Mouse (Mus musculus): ENCODE measurements around the gene Fbxw11.

Fbxw11 gene

DNA sequence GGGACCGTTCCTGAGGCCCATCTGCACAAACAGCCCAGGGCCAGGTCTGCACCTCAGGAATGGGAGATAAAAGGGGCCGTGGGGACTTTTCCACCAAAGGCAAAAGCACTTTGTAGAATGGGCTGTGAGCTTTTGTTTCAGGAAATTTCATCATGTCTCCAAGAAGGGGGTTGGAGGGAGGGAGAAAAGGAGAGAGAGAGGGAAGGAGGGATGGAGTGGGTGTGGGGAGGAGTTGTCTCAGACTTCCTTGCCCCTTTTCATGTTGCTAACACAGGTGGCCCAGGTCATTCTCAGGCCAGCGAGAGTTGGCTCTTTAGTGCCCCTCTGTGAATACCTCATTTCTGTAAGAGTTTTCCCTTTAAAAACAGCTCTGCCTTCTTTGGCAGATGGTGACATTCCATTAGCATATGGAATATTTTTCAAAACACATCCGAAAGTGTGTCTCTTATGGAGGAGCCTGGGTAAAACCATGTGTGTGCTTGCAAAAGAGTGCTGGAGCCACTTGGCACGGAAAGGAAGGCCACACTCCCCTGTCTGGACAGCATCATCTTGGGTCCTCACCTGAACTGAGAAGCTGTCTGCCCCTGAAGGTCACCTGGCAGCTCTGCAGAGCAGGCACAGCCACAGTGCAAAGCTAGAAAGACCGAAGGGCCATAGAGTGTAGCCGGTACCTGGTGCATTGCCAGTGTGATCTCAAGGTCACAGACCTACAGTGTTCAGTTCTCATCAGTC, 109.5 kb downstream of the Fbxw11 start:
- no peak for DNase-seq (ENCODE audit: low spot score)

- no peak for DNase-seq (ENCODE audit: low spot score)
These were observed 110.0 kb downstream of the Fbxw11 start for GRCm38 (mm10) chr11:32752595-32752885.

DNA sequence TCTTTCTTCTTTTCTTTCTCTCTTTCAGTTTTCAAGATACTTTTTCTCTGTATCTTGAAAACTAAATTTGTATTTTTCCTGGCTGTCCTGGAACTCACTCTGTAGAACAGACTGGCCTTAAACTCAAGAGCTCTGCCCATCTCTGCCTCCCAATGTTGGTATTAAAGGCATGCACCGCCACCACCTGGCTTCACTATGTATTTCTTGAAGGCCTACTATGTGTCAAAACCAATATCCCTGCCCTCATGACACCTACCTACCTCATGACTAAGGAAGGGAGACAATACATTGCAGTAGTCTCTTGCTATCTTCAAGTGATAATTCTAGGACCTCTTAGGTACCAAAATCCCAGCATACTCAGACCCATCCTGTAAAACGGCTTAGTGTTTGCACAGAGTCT, 110.8 kb downstream of the Fbxw11 start:
- DNase-seq (ENCODE audit: low spot score) = no peak

- no peak for DNase-seq (ENCODE audit: low spot score)
These were observed 120.2 kb downstream of the Fbxw11 start for GRCm38 (mm10) chr11:32762773-32763172.

DNA sequence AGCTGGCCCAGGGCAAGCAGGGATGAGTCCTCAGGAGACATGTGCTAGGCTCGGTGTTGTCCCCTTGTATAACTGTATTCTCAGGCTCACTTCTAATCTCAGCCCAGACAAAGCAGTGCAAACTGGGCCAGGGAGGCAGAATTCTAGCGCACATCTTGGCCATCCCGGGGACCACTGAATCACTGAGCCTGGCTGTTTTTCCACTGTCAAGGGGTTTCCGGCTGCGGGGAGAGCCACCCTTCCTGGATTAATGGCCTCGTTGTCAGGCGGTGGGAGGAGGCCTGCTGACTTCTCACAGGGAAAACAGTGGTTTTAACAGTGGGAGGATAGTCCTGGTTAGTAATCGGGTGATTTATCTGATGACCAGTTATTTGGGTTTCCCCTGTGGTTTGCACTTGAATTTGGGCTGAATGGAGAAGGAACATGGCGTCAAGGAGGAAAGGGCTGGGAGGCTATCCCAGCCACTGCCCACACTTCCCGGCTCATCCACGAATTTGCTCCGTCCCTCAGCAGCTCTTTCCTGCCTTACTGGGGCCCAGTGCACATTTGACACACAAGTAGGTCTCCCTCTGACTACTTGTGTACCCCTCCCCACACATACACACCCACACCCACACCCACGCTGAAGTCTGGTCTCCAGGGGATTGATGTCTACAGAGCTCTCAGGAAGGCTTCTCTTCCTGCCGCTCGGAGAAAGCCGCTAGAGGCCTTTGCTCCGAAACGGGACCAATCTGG, 125.1 kb downstream of the Fbxw11 start:
- no peak for DNase-seq (ENCODE audit: low spot score)

DNA sequence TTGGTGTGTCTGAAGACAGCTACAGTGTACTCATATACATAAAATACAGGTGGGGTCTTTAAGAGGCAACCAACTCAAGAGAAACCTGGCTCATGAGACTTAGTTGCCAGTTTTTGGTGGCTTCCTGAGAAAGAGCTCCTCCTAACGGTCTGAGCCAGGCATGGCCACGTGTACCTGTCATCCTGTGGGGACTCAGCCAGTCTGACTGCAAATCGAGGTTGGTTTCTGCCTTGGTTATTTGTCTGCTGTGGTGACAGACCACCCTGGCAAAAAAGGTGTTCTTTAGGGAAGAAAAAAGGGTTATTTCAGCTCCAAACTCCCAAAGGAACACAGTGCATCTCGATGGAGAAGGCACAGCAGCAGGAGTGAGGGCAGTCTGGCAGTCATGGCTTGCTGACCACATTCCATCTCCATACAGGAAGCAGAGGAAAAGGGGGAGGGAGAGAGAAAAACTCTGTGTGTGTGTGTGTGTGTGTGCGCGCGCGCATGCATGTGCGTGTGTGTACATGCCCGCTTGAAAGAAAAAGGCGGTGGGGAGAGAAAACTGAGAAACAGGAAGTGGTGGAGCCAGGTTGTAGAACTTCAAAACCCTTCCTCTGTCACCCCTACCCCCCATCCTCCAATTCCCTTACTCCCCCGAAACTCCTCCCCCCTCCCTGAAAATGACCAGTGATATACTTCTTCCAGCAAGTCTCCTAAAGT, 126.3 kb downstream of the Fbxw11 start:
- no peak for DNase-seq (ENCODE audit: low spot score)

DNA sequence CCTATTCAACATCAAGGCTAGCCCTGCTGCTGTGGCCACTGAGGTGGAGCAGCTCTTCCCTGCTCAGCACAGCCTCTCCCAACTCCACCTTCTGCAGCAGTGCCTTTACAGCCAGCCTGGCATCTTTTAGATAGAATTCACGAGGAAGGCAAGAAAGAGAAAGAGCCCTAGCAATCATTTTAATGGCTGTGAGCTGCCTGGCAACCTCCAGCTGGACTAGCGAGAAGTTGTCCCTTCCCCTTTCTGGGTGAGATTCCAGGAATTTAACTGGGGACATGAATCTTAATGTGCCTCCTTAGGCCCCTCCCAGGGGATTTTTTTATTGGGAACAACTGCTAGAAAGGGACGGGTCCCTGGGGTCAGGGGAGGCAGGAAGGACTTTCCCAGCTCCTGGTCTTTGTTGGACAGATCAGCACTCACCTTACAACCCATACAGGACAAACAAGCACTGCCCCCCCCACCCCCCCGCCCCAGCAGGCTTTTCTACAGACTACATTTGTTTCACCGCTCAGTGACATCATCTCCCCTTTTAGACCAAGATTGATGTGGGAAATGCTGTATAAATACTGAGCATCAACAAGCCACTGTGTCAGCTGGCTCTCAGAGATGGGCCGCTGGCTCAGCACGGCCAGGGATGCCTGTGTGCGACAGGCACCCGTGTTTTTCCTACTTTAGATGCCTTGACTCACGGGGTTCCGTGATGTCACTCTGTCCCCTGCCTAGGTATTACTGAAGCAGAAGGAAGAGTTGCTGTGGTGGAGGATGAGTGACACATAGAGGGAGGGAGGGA, 138.4 kb downstream of the Fbxw11 start:
- DNase-seq (ENCODE audit: low spot score) = no peak

DNA sequence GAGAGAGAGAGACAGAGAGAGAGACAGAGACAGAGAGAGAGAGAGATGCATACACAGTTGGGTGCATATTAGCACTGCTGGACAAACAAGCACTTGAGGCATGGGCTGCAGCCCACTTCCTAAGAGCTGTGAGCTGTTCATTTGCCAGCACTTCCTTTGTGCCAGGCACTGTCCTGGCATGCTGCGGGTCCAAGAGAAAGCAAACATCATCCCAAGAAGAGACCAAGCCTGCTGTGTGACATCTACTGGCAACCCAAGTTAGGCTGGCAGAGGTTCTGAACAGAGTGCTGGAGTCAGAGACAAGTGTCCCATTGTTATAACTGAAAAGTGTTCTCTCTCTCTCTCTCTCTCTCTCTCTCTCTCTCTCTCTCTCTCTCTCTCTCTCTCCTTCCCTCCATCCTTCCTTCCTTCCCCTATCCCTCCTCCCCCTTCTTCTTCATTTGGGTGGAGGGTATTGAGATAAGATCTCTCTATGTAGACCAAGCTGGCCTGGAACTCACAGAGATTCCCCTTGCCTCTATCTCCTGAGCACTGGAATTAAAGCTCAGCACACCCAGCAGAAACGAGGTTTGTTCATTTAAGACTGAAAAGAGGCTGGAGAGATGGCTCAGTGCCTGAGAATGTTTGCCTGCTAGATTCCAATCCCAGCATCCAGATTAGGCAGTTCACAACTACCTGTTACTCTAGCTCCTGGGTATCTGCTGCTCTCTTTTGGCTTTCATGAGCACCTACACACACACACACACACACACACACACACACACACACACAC, 139.3 kb downstream of the Fbxw11 start:
- no peak for DNase-seq (ENCODE audit: low spot score)

- DNase-seq (ENCODE audit: low spot score) = no peak
These were observed 140.2 kb downstream of the Fbxw11 start for GRCm38 (mm10) chr11:32782724-32783123.

DNA sequence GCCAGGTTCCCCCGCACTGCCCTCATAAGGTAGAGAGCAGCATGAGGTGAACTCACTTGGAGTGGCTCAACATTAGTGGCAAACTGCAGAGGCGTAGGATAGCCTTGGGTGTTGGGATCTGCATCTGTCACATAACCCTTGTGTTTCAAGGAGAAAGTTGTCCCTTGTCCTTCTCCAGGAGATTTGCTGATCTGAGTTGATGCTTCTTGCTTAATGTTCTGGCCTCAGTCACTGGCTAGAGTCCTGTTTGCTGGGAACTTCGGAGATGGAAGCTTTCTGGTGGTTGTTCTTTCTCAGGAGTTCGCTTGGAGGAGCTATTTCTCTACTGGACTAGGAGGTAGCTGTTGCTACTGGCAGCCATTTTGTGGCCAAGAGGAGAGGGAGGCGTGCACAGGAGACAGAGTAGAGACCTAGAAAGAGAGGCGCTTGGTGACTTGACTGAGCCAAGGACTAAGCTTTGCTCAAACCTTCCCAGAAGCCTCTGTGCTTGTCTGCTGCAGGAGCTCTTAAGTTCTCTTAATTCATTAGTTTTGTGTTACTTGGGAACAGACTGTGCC, 143.1 kb downstream of the Fbxw11 start:
- no peak for DNase-seq (ENCODE audit: low spot score)

- no peak for DNase-seq (ENCODE audit: low spot score)
These were observed 143.7 kb downstream of the Fbxw11 start for GRCm38 (mm10) chr11:32786201-32786600.

DNA sequence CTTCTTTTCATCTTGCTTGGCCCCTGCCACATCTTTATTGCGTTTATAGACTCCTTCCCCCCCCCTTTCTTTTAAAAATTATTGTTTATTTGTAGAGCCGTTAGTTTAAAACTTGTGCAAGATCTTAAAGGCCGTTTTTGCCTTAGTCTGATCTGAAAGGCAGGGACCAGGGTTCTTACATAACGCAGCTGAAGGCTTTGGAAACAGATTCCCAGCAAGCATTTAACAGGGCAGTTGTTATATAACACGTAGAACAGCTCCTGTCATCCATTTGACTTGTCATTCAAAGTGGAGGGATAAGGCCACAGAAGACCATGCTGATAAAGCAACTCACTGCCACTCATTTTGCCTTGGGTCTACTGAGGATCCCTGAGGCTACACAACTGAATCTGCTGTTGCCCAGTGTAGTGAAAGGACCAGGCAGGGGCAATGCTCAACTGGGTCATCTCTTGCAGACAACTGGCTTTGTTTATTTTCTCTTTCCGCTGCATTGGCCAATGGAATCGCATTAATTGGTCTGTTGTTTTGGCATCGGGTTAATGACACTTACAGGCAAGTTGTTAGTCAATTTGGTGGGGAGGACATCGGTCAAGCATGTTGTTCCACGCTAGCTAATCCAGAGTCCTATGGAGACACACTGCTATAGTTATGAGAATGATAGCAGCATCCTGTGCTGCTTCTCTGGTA, 152.4 kb downstream of the Fbxw11 start:
- no peak for DNase-seq (ENCODE audit: low spot score)

Measured in urinary bladder, postnatal 10 days (tissue).